Mouse (Mus musculus) kidney, adult 11 months (tissue): ENCODE results near the gene Smg6.

Experiments
- DNase-seq: peaks from one replicate; pipeline ENCODE4 v3.0.0; 2022

The Smg6 gene

DNA sequence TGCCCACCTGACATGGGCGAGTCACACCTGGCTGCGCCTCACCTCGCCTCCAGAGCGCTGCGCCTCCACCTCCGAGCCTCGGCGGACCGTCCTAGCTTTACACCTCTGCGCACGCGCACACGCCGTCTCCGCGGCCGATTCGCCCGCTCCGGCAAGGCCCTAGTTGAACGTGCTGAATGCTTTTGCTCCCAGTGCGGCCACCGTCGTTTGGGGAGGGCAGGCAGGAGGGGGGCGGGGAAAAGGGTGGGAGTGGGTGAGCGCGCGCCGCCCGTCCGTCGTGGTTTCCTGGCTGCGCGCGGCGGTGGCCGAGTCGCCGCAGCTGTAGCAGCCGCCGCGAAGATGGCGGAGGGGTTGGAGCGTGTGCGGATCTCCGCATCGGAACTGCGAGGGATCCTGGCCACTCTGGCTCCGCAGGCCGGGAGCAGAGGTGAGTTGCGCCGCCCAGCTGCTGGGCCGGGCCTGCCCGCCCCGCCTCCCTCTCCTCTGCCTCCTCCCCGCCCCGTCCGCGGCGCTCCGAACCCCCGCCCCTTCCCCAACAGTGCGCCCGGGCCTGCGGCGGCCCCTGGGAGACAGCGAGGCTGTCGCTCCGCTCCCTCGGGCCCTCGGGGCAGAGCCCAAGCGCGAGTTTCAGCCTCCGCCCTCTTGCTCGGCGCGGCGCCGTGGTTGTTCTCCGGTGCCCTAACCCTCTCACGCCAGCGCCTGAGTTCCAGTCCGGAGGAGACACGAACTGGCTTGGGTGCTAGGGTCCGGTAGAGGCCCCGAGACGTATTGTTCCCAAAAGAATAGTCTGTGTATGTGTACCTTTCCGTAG is at the start of gene Smg6, which contains the start of gene Srr:
Smg6 (plus strand) TSS at position 247 of the 811 bp plus-strand sequence.
Srr (minus strand) TSS at position 372 of the 811 bp plus-strand sequence.
- DNase-seq: peak; percentile 92

DNA sequence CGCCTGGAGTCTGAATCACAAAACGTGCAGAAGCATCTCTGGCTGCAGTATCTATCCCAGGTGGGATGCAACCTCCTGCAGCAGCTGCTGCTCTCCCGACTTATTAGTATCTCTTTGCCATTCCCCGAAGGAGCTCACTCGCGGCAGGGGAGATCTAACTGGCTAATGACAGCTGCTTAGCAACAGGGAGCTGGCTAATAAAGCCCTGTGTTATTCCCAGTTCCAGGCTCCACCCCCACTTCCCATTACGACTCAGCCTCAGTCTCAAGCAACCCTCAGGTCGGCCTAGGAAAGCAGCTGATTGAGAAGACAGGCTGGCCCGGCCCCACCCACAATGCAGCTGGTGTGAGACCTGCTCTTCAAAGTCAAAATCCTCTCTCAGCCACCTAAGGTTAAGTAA is 48.8 kb upstream of the Smg6 start:
- DNase-seq: peak; percentile 55

DNA sequence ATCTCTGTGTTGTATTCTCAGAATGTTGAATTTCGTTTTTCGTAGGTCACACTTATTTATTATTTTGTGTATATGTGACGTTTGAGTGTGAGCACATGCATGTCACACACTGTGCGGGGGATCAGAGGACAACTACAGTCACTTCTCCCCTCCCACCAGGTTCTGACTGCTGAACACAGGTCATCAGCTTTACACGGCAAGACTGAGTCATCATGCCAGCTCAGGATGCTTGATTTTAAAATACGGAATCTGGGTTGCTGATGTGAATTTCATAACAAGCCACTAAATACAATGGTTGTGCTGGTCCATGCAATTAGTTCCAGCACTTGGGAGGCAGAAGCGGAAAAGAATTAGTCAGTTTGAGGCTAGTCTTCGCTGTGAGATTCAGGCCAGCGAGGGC is 44.6 kb upstream of the Smg6 start:
- no peak for DNase-seq

DNA sequence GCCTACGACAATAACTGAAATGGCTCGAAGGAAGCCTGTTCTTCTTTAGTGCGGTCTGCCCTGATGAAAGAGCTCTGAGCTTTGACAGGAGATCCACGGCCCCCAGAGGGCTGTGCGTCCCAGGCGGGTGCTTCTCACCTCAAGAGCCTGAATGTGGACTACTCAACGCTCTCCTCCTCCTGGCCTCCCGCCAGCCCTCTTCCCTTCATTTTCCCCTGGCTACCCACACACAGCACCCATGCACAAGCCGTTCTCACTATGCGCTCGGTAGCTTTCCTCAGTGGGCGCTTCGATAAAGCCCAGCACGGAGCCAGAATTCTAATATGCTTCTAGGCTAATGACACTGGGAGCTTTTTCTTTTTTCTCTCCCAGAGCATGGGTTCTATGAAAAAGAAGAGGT is 43.6 kb upstream of the Smg6 start:
- DNase-seq: no peak

DNA sequence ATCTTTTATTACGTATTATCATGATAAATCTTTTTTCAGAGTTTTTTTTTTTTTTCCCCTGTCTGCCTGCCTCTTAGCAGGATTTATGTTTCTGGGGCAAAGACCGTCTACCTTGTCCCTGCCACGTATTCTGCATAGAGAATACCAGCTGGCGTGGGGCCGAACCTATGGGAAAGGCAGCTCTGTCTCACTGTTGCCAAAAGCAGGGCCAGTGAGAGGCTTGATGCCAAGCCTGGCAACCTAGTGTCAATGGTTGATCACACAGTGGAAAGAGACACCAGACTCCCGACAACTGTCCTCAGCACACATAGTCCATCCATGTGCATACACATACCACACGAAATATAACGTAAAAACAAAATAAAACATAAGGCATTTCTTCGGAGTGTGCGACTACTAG is 42.5 kb upstream of the Smg6 start:
- DNase-seq: peak; percentile 71

DNA sequence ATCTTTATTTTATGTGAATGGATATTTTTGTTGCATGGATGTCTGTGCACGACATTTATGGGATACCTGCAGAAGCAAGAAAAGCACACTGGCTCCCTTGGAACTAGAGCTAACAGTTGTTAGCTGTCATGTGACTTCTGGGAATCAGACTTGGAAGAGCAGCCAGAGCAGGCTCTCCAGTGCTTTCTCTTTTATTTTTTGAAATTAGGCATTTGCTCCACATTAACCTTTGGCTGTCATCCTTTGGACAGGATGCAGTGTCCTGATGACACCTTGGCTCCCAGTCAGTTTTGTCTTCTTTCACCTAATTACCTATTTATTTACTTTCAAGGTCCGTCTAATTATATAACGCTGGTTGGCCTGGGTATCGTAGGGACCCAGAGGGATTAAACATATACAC is 31.0 kb upstream of the Smg6 start:
- peak; percentile 16 for DNase-seq

DNA sequence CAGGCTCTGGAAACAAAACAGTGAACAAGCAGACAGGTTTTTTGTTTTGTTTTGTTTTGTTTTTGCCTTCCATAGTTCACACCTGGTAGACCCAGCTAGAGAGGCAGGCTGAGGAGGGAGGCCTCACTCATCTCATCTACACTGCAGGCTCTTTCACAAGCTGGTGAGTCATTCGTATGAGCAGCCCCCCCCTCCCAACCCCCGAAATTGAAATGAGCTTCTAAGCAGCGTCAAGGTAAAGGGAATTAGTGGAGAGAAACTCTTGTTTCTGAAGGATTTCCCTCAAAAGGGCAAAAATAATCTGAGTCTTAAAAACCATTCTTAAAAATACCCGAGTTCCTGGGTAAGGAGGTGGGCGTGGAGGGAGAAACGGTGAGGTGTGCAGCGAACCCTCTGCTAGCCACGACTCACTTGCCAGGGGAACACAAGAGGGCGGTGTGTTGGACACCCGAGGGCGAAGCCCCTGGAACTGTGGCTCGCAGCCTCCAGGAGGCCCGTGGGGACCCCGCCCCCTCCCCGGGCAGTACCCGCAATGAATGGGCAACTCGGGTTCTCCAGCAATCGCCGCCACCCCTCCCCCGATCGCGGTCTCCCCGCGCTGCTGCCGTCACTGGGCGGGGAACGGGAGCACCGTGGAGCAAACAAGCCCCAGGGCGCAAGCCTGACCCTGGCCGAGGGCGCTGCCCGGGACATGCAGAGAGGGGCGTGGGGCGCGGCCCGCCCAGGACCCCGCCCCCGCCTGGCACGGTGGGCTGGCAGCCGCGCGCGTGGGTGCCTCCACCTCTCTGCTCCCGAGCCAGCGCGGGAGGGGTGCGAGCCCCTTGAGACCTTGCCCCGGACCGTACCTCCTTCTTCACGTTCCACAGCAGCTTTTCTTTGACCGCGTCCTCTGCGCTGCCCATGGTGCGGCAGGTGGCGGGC is 29.4 kb upstream of the Smg6 start:
- peak; percentile 70 for DNase-seq

DNA sequence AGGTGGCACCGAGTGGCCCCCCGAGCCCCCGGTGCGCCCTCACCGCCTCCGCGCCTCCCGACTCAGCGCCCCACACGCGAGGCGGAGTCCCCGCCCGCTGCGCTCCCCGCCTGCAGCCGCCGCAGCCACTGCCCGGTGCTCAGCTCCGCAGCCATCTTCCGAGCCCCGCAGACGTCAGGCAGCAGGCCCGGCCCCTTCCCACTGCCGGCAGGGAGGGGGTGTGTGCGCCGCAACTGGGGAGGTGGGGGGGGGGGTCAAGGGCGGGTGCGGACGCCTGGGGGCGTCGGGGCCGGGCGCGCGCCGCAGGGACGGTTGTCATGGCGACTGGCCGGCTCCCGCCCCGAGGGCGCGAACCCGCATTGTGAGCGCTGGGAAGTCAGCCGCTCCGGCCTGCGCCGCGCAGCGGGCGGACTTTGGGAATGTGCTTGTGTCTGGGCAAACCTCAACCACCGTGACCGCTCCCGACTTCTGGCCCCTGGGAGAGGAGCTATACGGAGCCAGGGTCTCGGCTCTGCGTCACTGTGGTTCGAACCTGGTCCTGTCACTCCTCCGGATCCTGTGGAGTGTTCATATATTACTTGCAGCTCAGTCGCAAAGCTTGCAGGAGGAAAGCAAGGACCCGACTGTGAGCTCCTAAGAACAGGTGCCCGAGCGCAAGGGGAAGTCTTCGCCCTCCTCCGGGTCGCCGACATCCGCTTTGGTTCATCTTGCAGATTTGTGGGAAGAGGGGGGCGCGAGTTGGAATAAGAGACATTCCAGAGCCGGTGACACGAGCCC is 28.5 kb upstream of the Smg6 start, which contains the start of gene Sgsm2:
Sgsm2 (minus strand) TSS at position 160 of the 777 bp plus-strand sequence.
- DNase-seq: peak; percentile 69

DNA sequence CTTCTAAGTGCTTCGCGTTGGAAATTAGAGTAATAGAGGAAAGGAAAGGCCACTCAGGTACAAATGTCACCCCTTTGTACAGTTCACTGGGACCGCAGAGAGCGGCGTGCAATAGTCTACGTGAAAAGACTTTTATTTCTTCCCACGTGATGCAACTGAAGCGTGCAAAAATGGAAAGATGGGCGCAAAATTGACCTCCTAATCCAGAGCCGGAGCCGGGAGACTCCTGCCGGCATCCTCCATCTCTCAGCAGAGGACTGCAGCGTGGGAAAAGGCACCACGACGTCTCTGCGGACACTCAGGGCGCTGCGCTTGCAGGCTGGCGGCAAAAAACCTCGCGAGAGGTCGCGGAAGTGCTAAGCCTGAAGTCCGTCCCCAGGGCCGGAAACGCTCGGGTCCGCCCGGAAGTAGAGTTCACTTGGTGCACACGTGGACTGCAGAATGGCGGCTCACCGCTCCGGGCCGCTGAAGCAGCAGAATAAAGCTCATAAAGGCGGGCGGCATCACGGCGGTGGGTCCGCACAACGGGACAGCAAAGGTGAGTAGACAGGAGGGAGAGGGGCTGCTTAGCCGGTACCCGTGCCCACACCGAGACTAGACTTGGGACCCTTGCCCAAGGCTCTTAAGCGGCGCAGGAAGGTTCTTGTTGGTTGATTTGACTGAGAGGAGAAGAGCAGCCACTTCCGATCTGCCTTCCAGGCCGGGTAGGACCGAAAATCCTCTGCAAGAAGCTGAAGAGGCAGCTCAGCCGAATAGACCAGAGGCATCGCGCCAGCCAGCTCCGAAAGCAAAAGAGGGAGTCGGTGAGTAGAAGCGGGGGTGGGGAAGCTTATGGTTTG is 27.7 kb upstream of the Smg6 start, which contains the start of gene Tsr1:
Tsr1 (plus strand) TSS at position 394 of the 839 bp plus-strand sequence.
- DNase-seq: peak; percentile 90

DNA sequence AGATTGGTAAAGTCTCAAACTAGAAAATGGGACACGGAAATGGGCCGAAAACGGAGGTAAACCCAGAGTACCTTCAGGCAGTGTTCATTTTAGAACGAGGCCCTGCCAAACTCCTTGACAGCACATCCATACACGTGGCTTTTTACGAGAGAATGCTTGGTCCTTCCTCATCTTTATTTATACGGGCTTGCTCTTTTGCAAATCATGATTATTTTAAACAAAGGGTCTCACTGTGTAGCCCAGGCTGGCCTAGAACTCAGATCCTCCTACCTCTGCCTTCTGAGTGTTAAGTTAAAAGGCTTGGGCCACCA is 27.2 kb upstream of the Smg6 start:
- no peak for DNase-seq

DNA sequence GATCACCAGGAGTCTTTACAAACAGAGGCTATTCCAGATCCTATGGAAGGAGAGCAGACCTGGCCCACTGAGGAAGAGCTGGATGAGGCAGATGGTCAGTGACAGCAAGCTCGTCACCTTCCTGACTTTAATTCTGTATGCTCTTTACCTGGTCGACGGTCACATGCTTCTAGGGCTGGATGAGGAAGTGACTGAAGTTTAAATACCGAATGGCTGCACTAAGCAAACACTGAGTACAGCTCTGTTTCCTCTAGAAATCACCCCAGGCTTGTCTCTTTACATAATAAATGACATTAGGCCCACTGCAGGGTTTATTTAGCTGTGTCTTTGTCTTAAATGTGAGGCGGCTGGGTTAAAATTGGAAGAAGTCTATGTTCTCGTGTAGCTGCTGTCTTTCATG is 24.1 kb upstream of the Smg6 start:
- DNase-seq: no peak

DNA sequence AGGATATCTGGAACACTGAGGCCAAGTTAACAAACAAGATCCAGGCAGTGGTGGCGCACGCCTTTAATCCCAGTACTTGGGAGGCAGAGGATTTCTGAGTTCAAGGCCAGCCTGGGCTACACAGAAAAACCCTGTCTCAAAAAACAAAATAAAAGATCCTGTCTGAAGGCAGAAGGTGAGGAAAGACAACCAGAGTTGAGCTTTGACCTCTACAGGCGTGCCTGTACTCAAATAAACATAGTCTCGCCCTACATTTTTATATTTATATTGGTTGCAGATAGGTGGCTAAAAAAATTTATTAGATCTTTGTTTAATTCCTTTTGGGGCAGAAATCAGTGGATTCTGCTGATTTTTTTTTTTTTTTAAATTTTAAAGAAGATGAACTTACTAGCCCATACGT is 23.2 kb upstream of the Smg6 start:
- no peak for DNase-seq

DNA sequence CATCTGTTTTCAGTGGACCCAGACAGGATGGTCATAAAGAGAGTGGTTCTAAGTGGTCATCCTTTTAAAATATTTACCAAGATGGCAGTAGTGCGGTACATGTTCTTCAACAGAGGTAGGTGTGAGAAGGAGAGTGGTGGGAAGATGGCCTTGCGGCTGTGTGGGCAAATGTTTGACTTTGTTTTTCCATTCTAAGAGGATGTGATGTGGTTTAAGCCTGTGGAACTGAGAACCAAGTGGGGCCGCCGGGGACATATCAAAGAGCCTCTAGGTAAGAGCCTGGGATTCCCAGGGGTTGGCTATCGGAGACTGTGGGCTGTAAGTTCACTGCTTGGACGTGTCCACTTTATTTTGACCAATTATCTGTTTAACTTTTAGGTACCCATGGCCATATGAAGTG is 17.8 kb upstream of the Smg6 start:
- DNase-seq: no peak

DNA sequence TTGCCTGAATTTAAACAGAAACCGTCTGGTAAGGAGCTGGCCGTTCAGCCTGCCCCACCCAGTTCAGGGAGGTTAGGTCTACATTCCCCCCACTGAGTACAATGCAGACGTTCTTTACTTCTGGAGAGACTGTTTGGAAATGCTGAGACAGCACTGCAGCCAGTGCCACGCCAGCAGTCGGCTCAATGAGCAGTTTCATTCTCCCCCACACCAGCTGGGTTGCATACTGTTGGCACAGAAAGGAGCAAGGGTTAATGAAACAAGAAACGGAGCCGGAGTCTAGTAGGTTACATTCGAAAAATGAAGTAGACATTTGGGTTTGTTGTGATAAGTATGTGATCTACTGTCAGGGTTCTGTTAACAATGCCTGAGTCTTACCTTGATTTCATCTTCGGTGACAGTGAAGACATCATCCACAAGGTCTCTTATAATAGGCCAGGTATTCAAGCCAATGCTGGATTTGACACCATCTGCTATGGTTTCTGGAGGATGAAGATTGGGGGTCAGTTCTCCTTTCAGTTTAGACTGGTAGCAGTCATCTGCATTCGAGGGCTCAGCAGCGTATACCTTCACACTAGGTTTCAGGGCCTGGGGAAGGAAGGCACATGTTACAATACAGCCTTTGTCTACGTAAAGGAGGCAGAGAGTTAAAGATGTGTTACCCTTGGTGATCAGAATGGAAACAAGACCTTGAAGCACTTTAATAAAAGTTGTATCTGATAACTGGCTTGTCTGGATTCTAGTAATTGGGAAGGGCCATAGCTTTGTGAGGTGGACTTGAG is 16.8 kb upstream of the Smg6 start:
- peak; percentile 45 for DNase-seq

DNA sequence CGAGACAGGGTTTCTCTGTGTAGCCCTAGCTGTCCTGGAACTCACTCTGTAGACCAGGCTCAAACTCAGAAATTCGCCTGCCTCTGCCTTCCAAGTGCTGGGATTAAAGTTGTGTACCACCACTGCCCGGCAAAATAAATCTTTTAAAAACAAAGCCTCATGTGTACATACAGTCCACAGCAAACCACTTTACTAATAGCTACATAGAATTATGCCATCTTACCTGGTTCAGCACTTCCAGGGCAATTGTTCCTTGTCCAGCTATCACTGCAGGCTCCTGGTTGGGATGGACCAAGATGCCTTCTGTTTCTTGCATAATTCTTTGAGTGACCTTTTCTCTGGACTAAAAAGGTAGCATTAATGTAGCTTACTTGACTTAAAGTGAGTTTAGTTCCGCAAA is 15.6 kb upstream of the Smg6 start:
- DNase-seq: no peak

DNA sequence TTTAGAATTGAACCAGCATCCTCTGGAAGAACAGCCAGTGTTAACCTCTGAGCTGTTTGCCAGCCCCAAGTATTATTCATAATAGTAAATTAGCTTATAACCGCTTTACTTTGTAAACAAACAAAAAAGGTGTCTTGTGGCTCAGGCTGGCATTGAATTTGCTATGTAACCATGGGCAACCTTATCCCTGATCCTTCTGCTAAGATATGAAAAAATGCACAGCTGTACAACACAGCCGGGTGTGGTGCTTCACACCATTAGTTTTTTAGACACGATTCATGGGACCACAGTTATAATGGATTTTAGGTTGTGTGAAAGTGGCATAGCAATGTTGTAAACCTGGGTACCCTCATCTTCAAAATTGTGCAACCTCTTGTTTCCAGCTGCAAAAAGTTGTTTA is 13.1 kb upstream of the Smg6 start:
- no peak for DNase-seq

DNA sequence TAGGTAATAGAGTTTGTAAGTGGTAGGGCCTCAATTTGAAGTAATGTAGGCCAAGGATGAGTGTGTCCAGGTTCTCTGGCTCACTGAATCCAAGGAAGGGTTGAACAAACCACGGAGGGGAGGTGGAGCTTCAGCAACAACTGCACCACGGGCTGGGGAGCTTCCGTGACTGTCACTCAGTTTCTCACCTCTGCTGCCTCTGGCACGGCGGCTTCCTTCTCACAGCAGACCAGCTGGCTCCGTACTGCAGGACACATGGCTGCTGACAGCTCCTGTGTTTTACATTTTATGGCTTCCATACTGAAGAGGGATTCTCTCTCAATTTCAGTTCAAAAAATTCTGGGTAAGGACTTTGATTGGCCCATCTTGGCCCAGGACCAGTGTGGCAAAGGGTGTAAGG is 6.4 kb upstream of the Smg6 start:
- DNase-seq: no peak

DNA sequence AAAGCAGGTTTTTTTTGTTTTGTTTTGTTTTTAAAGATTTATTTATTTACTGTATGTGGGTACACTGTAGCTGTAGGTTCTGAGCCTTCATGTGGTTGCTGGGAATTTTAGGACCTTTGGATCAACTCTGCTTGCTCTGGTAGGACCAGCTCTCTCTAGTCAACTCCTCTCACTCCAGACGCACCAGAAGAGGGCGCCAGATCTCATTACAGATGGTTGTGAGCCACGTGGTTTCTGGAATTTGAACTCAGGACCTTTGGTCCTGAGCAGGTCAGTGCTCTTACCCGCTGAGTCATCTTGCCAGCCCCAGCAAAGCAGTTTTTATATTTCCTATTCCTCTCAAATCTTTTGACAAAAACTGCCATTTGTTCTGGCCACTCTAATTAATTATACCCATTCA is 1.5 kb upstream of the Smg6 start:
- peak; percentile 78 for DNase-seq

DNA sequence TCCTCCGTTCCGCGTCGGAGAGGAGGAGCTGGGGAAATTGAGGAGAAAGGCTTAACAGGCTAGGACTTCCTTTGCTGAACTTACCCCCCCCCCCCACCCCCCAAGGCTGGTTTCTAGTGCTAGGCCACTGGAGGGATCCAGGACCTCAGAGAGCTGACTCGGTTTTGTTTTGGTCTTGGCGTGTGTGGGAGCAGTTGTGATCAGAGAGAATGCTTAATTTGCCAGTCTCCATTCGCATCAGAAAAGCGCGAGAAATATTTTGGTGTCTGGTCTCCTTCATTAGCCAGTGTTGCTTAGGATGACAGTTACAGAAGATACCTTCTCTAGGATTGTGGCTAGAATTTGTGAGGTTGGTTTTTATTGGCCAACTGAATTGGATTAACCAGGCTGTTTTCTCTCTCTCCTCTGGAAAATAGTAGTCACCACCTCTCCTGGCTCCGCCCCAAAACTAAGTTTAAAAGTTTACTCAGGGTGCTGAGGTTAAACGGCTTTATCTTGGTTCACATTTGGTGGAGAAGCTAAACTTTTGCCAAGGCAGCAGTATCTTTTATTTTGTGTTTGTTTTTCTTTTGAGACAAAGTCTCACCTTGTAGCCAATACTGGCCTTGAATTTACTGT is 874 bp downstream of the Smg6 start:
- DNase-seq: peak; percentile 78

DNA sequence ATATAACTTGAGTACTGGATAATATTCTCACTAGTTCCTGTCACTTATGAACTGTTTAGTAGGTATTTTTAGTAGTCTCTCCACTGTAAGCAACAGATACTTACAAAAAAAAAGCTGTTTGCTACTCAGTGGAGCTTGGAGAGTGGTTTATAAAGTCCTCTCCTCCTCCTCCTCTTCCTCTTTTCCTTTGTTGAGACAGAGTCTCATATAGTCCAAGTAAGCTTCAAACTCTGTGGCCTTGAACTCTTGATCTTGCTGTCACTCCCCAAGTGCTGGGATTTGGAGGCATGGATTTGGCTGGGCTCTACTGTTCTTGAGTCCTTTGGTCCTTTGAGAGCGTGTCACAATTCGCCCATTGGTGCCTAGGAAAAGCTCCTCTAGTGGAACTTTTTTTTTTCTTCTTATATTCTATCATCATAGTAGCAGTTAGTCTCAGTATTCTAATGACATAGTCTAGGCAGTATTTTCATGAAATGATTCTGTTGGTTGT is 1.7 kb downstream of the Smg6 start:
- no peak for DNase-seq

DNA sequence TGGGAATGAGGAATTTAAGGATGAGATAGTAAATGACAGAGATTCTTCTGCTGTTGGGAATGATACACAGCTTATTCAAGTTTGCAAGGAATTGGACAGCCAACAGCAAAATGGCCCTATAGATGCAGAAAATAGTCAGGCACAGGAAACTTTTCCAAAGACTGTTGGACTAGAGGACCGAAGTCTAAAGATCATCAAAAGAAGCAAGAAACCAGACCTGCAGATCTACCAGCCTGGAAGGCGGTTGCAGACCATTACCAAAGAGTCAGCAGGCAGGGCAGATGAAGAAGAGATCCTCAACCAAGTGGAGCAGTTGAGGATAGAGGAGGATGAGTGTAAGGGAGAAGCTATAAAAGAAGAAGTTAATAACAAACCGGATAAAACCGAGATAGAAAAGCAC is 3.5 kb downstream of the Smg6 start:
- DNase-seq: peak; percentile 42
